In the genomic region with DNA sequence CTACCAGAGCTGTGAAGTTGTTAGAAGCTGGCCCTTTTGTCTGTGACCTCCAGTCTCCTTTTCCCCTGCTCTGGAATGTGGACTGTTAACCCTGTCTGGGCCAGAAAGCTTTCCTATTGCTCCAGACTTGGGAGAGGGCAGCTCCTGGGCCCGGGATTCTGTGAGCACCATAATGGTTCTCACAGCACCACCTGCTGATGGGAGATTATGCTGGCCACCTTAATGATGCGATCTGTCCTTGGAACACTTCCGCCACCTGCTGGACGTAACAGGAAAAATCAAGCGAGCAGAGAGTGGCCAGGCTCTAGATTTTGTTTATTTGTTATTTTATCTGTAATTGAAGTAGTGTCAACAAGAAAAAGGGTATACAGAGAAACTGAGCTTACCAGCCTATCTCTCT, we compare ENCODE assay signal across 8 mouse cellular contexts. TPM values are rescaled to one million over a fixed set of nuclear protein-coding genes. Genes with fewer than 3 reads are reported as not detected.
A peak's percentile ranks its signal among the peaks of the same experiment; 100 is the strongest.
DNase-seq lines count a peak whose midpoint lies in the region; ATAC-seq and TF ChIP-seq lines count a peak whose summit lies in the region.

No protein-coding gene starts in this region.

- H3K27ac ChIP-seq in bone marrow macrophage, adult 2 months (ENCODE audit: insufficient read depth, low read depth, low read length) = no peak overlapping the region
- H3K27ac ChIP-seq in embryonic fibroblast, embryonic 13.5 days (ENCODE audit: insufficient read depth, low read length) = no peak overlapping the region
- peak overlapping the region; percentile 69; the same call in 1 of the 2 replicates for H3K27ac ChIP-seq in heart, embryonic 10.5 days
- H3K27ac ChIP-seq in kidney, embryonic 14.5 days (ENCODE audit: low read depth, low read length) = no peak overlapping the region
- H3K27ac ChIP-seq in limb, embryonic 14.5 days (replicated peaks; ENCODE audit: low read depth, low read length) = no peak overlapping the region
- H3K27ac ChIP-seq in stomach, embryonic 14.5 days (ENCODE audit: low read length) = no peak overlapping the region

- TF ChIP-seq CTCF in bone marrow macrophage, adult 2 months (IDR thresholded peaks at IDR 0.05; ENCODE audit: low read depth, low read length) = peak; percentile 99
- peak; percentile 97 for TF ChIP-seq CTCF in embryonic fibroblast, embryonic 13.5 days (IDR thresholded peaks at IDR 0.05; ENCODE audit: borderline replicate concordance, insufficient read depth, low read length)

- H3K36me3 ChIP-seq in heart, embryonic 10.5 days = peaks cover 13% of the 10 kb centered on the region
- no peaks in the 10 kb centered on the region; the same call in 1 of the 2 replicates for H3K36me3 ChIP-seq in kidney, embryonic 14.5 days (ENCODE audit: control insufficient read depth, insufficient read depth, low read length)
- H3K36me3 ChIP-seq in limb, embryonic 14.5 days (ENCODE audit: control insufficient read depth, insufficient read depth, low read length) = no peaks in the 10 kb centered on the region
- no peaks in the 10 kb centered on the region; the same call in 1 of the 2 replicates for H3K36me3 ChIP-seq in stomach, embryonic 14.5 days (ENCODE audit: control insufficient read depth, insufficient read depth, low read length)

- peaks cover 48% of the 10 kb centered on the region for H3K27me3 ChIP-seq in heart, embryonic 10.5 days (ENCODE audit: insufficient read depth, poor library complexity, severe bottlenecking)
- peaks cover 21% of the 10 kb centered on the region for H3K27me3 ChIP-seq in kidney, embryonic 14.5 days (ENCODE audit: control insufficient read depth, insufficient read depth, low read length)
- H3K27me3 ChIP-seq in limb, embryonic 14.5 days (ENCODE audit: control insufficient read depth, insufficient read depth, low read length) = peaks cover 30% of the 10 kb centered on the region
- H3K27me3 ChIP-seq in stomach, embryonic 14.5 days (ENCODE audit: control insufficient read depth, insufficient read depth, low read length) = peaks cover 22% of the 10 kb centered on the region

- peak; percentile 87 for DNase-seq in 416B (ENCODE audit: low read depth)
- peak; percentile 91 for DNase-seq in heart, embryonic 10.5 days (ENCODE audit: low spot score)
- DNase-seq in limb, embryonic 14.5 days (ENCODE audit: low spot score) = peak; percentile 93
- peak; percentile 57 to 77 for DNase-seq in natural killer cell, adult 2 months (ENCODE audit: low spot score in 2 of 2)

- no peaks in the 10 kb centered on the region for H3K9me3 ChIP-seq in heart, embryonic 10.5 days
- no peaks in the 10 kb centered on the region for H3K9me3 ChIP-seq in kidney, embryonic 14.5 days (ENCODE audit: control insufficient read depth, low read length)
- no peaks in the 10 kb centered on the region for H3K9me3 ChIP-seq in limb, embryonic 14.5 days (ENCODE audit: control insufficient read depth, low read length)
- no peaks in the 10 kb centered on the region for H3K9me3 ChIP-seq in stomach, embryonic 14.5 days (ENCODE audit: control insufficient read depth, low read depth, low read length)

- peak; percentile 48 for ATAC-seq in kidney, embryonic 14.5 days (ENCODE audit: low FRiP score, low TSS enrichment)
- peak; percentile 60 for ATAC-seq in limb, embryonic 14.5 days (ENCODE audit: low FRiP score, low read depth)
- peak; percentile 57 for ATAC-seq in stomach, embryonic 14.5 days (ENCODE audit: insufficient number of reproducible peaks, insufficient read depth, low FRiP score, low read depth)

- H3K4me2 ChIP-seq in kidney, embryonic 14.5 days (replicated peaks; ENCODE audit: low read depth, low read length) = 0 out of 2 replicates have a peak overlapping the region, but pooled peaks have one; percentile 1
- H3K4me2 ChIP-seq in limb, embryonic 14.5 days (replicated peaks; ENCODE audit: low read depth, low read length, severe bottlenecking) = no peak overlapping the region
- H3K4me2 ChIP-seq in stomach, embryonic 14.5 days (replicated peaks; ENCODE audit: low read depth, low read length) = no peak overlapping the region

- no peak overlapping the region for H3K9ac ChIP-seq in kidney, embryonic 14.5 days (ENCODE audit: low read depth, low read length)
- H3K9ac ChIP-seq in limb, embryonic 14.5 days (ENCODE audit: low read depth, low read length, severe bottlenecking) = no peak overlapping the region
- no peak overlapping the region for H3K9ac ChIP-seq in stomach, embryonic 14.5 days (replicated peaks; ENCODE audit: low read depth, low read length)

- under 1% methylated on average over 5 of the region's 5 CpGs for WGBS in heart, embryonic 10.5 days
- 0% methylated on average over 5 of the region's 5 CpGs for WGBS in kidney, embryonic 14.5 days
- WGBS in limb, embryonic 14.5 days = under 1% methylated on average over 5 of the region's 5 CpGs
- WGBS in stomach, embryonic 14.5 days = under 1% methylated on average over 5 of the region's 5 CpGs

- no peak for TF ChIP-seq POLR2A in bone marrow macrophage, adult 2 months (IDR thresholded peaks at IDR 0.05; ENCODE audit: borderline replicate concordance, low read depth, low read length)
- no peak for TF ChIP-seq POLR2A in embryonic fibroblast, embryonic 13.5 days (IDR thresholded peaks at IDR 0.05; ENCODE audit: low read depth, low read length)
- TF ChIP-seq POLR2A in limb, embryonic 14.5 days (IDR thresholded peaks at IDR 0.05; ENCODE audit: borderline replicate concordance, extremely low read depth, insufficient read depth, insufficient read length) = no peak

- H3K4me1 ChIP-seq in bone marrow macrophage, adult 2 months (ENCODE audit: control insufficient read depth, insufficient read depth, low read length) = peaks cover 36% of the 10 kb centered on the region
- H3K4me1 ChIP-seq in embryonic fibroblast, embryonic 13.5 days (ENCODE audit: control insufficient read depth, insufficient read depth, low read length) = no peaks in the 10 kb centered on the region
- peaks cover 45% of the 10 kb centered on the region for H3K4me1 ChIP-seq in heart, embryonic 10.5 days
- H3K4me1 ChIP-seq in kidney, embryonic 14.5 days (ENCODE audit: control insufficient read depth, insufficient read depth, low read length) = peaks cover 42% of the 10 kb centered on the region
- H3K4me1 ChIP-seq in limb, embryonic 14.5 days (ENCODE audit: control insufficient read depth, insufficient read depth, low read length) = peaks cover 8% of the 10 kb centered on the region
- H3K4me1 ChIP-seq in stomach, embryonic 14.5 days (ENCODE audit: control insufficient read depth, insufficient read depth, low read length) = peaks cover 5% of the 10 kb centered on the region; the same call in 1 of the 2 replicates

- H3K4me3 ChIP-seq in bone marrow macrophage, adult 2 months (ENCODE audit: insufficient read depth, low read length) = no peak overlapping the region
- H3K4me3 ChIP-seq in embryonic fibroblast, embryonic 13.5 days (ENCODE audit: insufficient read depth, low read length) = no peak overlapping the region
- peak overlapping the region; percentile 6; the same call in 1 of the 2 replicates for H3K4me3 ChIP-seq in heart, embryonic 10.5 days
- no peak overlapping the region for H3K4me3 ChIP-seq in kidney, embryonic 14.5 days (ENCODE audit: low read length)
- no peak overlapping the region for H3K4me3 ChIP-seq in limb, embryonic 14.5 days (replicated peaks; ENCODE audit: low read length)
- no peak overlapping the region for H3K4me3 ChIP-seq in stomach, embryonic 14.5 days (ENCODE audit: low read depth, low read length)

RNA-seq across cellular contexts. Expression of gene Sost, which starts 2.0 kb away (rescaled TPM):
- polyA plus RNA-seq in bone marrow macrophage, adult 2 months (2012; ENCODE audit: insufficient read depth, insufficient read length, missing spikeins) = not detected in 2 replicates
- polyA plus RNA-seq in embryonic fibroblast, embryonic 13.5 days (2011; ENCODE audit: insufficient read length, low read depth, missing spikeins) = not detected in 2 replicates
- polyA plus RNA-seq in heart, embryonic 10.5 days (2016; fragmentation: Nextera tagmentation; extraction: Ambion mirVana) = 0.36 and 0.96 TPM in 2 replicates
- polyA plus RNA-seq in kidney, embryonic 14.5 days (2014; fragmentation: Nextera tagmentation; extraction: Ambion mirVana) = 0.09 and 0.73 TPM in 2 replicates
- polyA plus RNA-seq in limb, embryonic 14.5 days (2012; rRNA removed) = 0.82 and 0.88 TPM in 2 replicates
- polyA plus RNA-seq in limb, embryonic 14.5 days (2014; fragmentation: Nextera tagmentation; extraction: Ambion mirVana) = not detected in 2 replicates
- polyA plus RNA-seq in stomach, embryonic 14.5 days (2014; fragmentation: Nextera tagmentation; extraction: Ambion mirVana) = not detected in 2 replicates

RNA-seq across cellular contexts. Expression of gene Cfap97d1, which starts 15.3 kb away (rescaled TPM):
- not detected in 2 replicates for polyA plus RNA-seq in bone marrow macrophage, adult 2 months (2012; ENCODE audit: insufficient read depth, insufficient read length, missing spikeins)
- not detected in 2 replicates for polyA plus RNA-seq in embryonic fibroblast, embryonic 13.5 days (2011; ENCODE audit: insufficient read length, low read depth, missing spikeins)
- polyA plus RNA-seq in heart, embryonic 10.5 days (2016; fragmentation: Nextera tagmentation; extraction: Ambion mirVana) = not detected in 2 replicates
- not detected in 2 replicates for polyA plus RNA-seq in kidney, embryonic 14.5 days (2014; fragmentation: Nextera tagmentation; extraction: Ambion mirVana)
- not detected in 2 replicates for polyA plus RNA-seq in limb, embryonic 14.5 days (2012; rRNA removed)
- not detected in 2 replicates for polyA plus RNA-seq in limb, embryonic 14.5 days (2014; fragmentation: Nextera tagmentation; extraction: Ambion mirVana)
- not detected in 2 replicates for polyA plus RNA-seq in stomach, embryonic 14.5 days (2014; fragmentation: Nextera tagmentation; extraction: Ambion mirVana)

RNA-seq across cellular contexts. Expression of gene Dusp3, which starts 18.0 kb away (rescaled TPM):
- 79.3 and 80.4 TPM in 2 replicates for polyA plus RNA-seq in bone marrow macrophage, adult 2 months (2012; ENCODE audit: insufficient read depth, insufficient read length, missing spikeins)
- polyA plus RNA-seq in embryonic fibroblast, embryonic 13.5 days (2011; ENCODE audit: insufficient read length, low read depth, missing spikeins) = 34.8 and 49.4 TPM in 2 replicates
- polyA plus RNA-seq in heart, embryonic 10.5 days (2016; fragmentation: Nextera tagmentation; extraction: Ambion mirVana) = 32.3 and 47.3 TPM in 2 replicates
- polyA plus RNA-seq in kidney, embryonic 14.5 days (2014; fragmentation: Nextera tagmentation; extraction: Ambion mirVana) = 23.3 and 25.3 TPM in 2 replicates
- polyA plus RNA-seq in limb, embryonic 14.5 days (2012; rRNA removed) = 20.1 and 21.1 TPM in 2 replicates
- polyA plus RNA-seq in limb, embryonic 14.5 days (2014; fragmentation: Nextera tagmentation; extraction: Ambion mirVana) = 23.4 and 23.6 TPM in 2 replicates
- 25.3 and 27.3 TPM in 2 replicates for polyA plus RNA-seq in stomach, embryonic 14.5 days (2014; fragmentation: Nextera tagmentation; extraction: Ambion mirVana)

RNA-seq across cellular contexts. Expression of gene Mpp3, which starts 59.5 kb away (rescaled TPM):
- 0.31 TPM in 1 of 2 replicates, not detected in the other for polyA plus RNA-seq in bone marrow macrophage, adult 2 months (2012; ENCODE audit: insufficient read depth, insufficient read length, missing spikeins)
- polyA plus RNA-seq in embryonic fibroblast, embryonic 13.5 days (2011; ENCODE audit: insufficient read length, low read depth, missing spikeins) = 0.40 and 0.42 TPM in 2 replicates
- 3.4 and 5.1 TPM in 2 replicates for polyA plus RNA-seq in heart, embryonic 10.5 days (2016; fragmentation: Nextera tagmentation; extraction: Ambion mirVana)
- polyA plus RNA-seq in kidney, embryonic 14.5 days (2014; fragmentation: Nextera tagmentation; extraction: Ambion mirVana) = 5.1 and 8.4 TPM in 2 replicates
- 15.7 and 17.8 TPM in 2 replicates for polyA plus RNA-seq in limb, embryonic 14.5 days (2012; rRNA removed)
- polyA plus RNA-seq in limb, embryonic 14.5 days (2014; fragmentation: Nextera tagmentation; extraction: Ambion mirVana) = 4.9 and 5.2 TPM in 2 replicates
- polyA plus RNA-seq in stomach, embryonic 14.5 days (2014; fragmentation: Nextera tagmentation; extraction: Ambion mirVana) = 7.1 and 9.4 TPM in 2 replicates
